Mouse (Mus musculus) cerebellum, adult 2 months (tissue): ENCODE data around the gene Rbm28. TPM values are rescaled to one million over a fixed set of nuclear protein-coding genes. Genes with fewer than 3 reads are reported as not detected.

Experiments
- DNase-seq, 2 experiments: peaks; one replicate each; pipeline ENCODE4 v3.0.0; 2021
- H3K27ac ChIP-seq: fragments of 200-500 bp; 2 replicates; pipeline ENCODE4 v1.5.1; 2012; ENCODE audit warnings: low read length, control low read depth, inconsistent platforms; ENCODE audit not compliant: insufficient read depth
- H3K27me3 ChIP-seq: fragments of 200-500 bp; 2 replicates; pipeline ENCODE4 v1.6.1; 2012; ENCODE audit warnings: inconsistent platforms, mild to moderate bottlenecking, low read length, moderate library complexity; ENCODE audit not compliant: control insufficient read depth, insufficient read depth
- H3K4me1 ChIP-seq: fragments of 200-500 bp; 2 replicates; pipeline ENCODE4 v1.6.1; 2011; ENCODE audit warnings: low read length; ENCODE audit not compliant: control insufficient read depth, insufficient read depth
- H3K4me3 ChIP-seq: fragments of 200-500 bp; replicated peaks from 2 replicates; pipeline ENCODE3; 2011; ENCODE audit warnings: mild to moderate bottlenecking, low read depth, low read length, control low read depth; ENCODE audit not compliant: insufficient read depth
- CTCF ChIP-seq: fragments of 200-500 bp; IDR thresholded peaks from 2 replicates; pipeline ENCODE4 v1.5.1; 2011; ENCODE audit warnings: low read depth, mild to moderate bottlenecking, control low read depth, low read length, moderate library complexity, borderline replicate concordance; ENCODE audit not compliant: insufficient read depth
- POLR2A ChIP-seq: fragments of 200-500 bp; IDR thresholded peaks from 2 replicates; pipeline ENCODE4 v1.6.1; 2011; ENCODE audit warnings: low read length, control low read depth, borderline replicate concordance; ENCODE audit not compliant: insufficient read depth
- WGBS: fragments of 180-500 bp; shearing (Covaris S2); methylation state at CpG from one replicate; pipeline ENCODE4 v1.1.7; 2018; 5-methylcytosine and 5-hydroxymethylcytosine counted together
- polyA plus RNA-seq: library from polyadenylated mRNA; depleted of rRNA; stranded (reverse); fragments of >200 nt; gene quantifications from 2 replicates; pipeline ENCODE4 v1.2.3, GENCODE M21; 2012

Gene Rbm28
- polyA plus RNA-seq, 1 experiment, result 44.2 TPM

DNA sequence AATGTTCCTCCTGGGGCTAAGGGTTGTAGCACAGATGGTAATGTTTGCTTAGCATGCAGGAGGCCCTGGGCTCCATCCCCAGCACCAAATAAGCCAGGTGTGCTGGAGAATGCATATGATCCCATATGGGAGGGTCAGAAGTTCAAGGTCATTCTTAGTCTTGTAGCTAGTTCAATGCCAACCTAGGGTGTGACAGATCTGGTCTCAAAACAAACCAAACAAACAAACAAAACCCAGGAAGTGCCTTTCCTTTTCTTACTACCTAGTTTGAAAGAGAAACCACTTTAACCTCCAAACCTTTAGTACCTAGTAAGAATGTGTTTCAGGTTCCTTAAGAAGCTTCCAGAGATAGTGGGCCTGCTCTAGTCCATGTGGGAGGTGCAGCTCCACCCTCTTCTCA lies 46.6 kb downstream of the Rbm28 start:
- H3K4me1 ChIP-seq, result peaks cover 7% of the 10 kb centered on the region; the same call in 1 of the 2 replicates
- H3K27ac ChIP-seq, result no peak overlapping the region
- DNase-seq, result no peak

DNA sequence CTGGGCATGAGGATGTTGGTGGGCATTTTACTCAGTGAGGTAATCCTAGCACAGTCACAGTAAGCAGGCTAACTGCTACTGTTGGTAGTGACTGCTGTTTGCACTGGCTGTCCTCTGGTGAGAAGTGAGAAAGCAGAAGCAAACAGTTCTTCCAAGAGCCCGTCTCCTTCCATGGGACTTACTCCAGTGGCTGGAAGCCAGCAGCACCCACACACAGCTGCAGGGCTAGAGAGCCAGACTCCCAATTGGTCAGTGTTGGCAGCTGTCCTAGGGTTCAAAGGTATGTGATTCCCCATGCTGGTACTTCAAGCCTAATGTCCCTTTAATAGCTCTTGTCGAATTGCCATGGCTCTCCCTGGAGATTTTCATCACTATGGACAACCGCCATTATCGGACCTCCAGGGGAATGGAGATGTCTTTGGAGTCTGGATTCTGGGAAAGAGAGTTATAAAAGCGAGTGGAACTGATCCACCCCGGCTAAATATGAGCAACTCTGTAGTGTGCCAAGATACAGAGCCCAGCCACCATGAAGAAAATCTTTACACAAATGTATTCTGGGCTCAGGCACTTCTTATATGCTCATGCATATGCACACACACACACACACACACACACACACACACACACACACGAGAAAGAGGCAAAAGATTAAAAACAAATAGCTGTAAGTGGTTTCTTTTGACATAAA lies 47.2 kb downstream of the Rbm28 start:
- peaks cover 7% of the 10 kb centered on the region; the same call in 1 of the 2 replicates for H3K4me1 ChIP-seq
- WGBS, result 41% methylated on average over 7 of the region's 7 CpGs
- DNase-seq, result peak in 1 of 2 experiments; percentile 3
- TF ChIP-seq POLR2A, result no peak
- no peak overlapping the region for H3K27ac ChIP-seq
- H3K4me3 ChIP-seq, result no peak overlapping the region
- no peaks in the 10 kb centered on the region; the same call in 1 of the 2 replicates for H3K27me3 ChIP-seq

More for the DNA sequence above, 46.6 kb downstream of the Rbm28 start:
- no peak overlapping the region for H3K4me3 ChIP-seq
- no peaks in the 10 kb centered on the region; the same call in 1 of the 2 replicates for H3K27me3 ChIP-seq
- TF ChIP-seq CTCF (no peak), POLR2A (no peak)

- DNase-seq, result no peak
- WGBS, result 80% methylated on average over 7 of the region's 7 CpGs
Measured at GRCm38 (mm10) chr6:29115756-29116155, 49.0 kb downstream of the Rbm28 start.

DNA sequence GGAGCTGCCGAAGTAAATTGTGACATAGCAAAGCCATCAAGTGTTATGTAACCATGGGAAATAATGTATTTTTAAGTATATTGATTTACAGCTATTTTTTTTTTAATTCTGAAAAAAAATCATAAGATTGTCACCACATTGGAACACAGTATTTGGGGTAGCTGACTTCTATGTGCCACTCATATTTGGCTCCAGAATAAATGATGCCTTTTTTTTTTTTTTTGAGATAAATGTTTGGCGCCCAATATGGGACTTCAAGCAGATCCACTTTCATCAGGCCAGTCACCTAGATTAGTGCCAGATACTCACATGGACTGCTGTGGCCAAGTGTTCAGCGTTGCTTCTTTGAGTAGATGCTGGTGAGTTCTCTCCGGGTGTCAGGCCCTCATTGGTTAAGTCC lies 53.3 kb downstream of the Rbm28 start:
- Histone ChIP-seq H3K4me3 (no peak overlapping the region), H3K27ac (no peak overlapping the region), H3K4me1 (no peaks in the 10 kb centered on the region), H3K27me3 (no peaks in the 10 kb centered on the region; the same call in 1 of the 2 replicates)
- no peak for TF ChIP-seq POLR2A
- no peak for TF ChIP-seq CTCF
- WGBS, result 93% methylated on average over 4 of the region's 4 CpGs
- no peak for DNase-seq

More at GRCm38 (mm10) chr6:29115756-29116155, 49.0 kb downstream of the Rbm28 start:
- H3K4me1 ChIP-seq, result peaks cover 7% of the 10 kb centered on the region; the same call in 1 of the 2 replicates
- H3K27me3 ChIP-seq, result no peaks in the 10 kb centered on the region; the same call in 1 of the 2 replicates
- TF ChIP-seq POLR2A, result no peak
- no peak for TF ChIP-seq CTCF
- no peak overlapping the region for H3K27ac ChIP-seq
- no peak overlapping the region for H3K4me3 ChIP-seq

DNA sequence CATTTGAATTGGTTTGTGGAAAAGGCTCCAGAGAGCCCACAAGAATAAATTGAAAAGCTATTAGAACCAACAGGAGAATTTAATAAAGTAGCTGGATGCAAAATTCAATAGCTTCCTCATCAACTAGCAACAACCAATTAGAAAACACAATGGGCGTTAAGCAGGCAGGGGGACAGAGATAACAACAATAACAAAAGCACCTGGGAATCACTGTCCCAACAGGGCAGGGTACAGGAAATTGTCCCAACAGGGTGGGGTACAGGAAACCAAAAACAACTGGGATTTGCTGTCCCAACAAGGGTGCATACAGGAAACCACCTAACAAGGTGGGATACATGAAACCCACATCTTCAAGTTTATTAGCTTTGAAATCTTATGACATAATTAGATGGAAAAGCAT lies 56.4 kb downstream of the Rbm28 start:
- 97% methylated on average over 1 of the region's 1 CpGs for WGBS
- TF ChIP-seq CTCF (no peak), POLR2A (no peak)
- no peaks in the 10 kb centered on the region for H3K27me3 ChIP-seq
- no peak for DNase-seq
- no peak overlapping the region for H3K4me3 ChIP-seq
- H3K27ac ChIP-seq, result no peak overlapping the region
- no peaks in the 10 kb centered on the region for H3K4me1 ChIP-seq

GRCm38 (mm10) chr6:29101248-29101864 lies 63.5 kb downstream of the Rbm28 start:
- WGBS, result 18% methylated on average over 9 of the region's 9 CpGs
- Histone ChIP-seq H3K27me3 (no peaks in the 10 kb centered on the region), H3K4me1 (peaks cover 2% of the 10 kb centered on the region; the same call in 1 of the 2 replicates), H3K27ac (no peak overlapping the region), H3K4me3 (no peak overlapping the region)
- TF ChIP-seq POLR2A, result no peak
- no peak for TF ChIP-seq CTCF
- peak in 1 of 2 experiments; percentile 19 for DNase-seq

- H3K4me1 ChIP-seq, result peaks cover 2% of the 10 kb centered on the region; the same call in 1 of the 2 replicates
- no peak overlapping the region for H3K4me3 ChIP-seq
- TF ChIP-seq POLR2A (no peak), CTCF (no peak)
- no peak overlapping the region for H3K27ac ChIP-seq
- WGBS, result 73% methylated on average over 3 of the region's 3 CpGs
- no peaks in the 10 kb centered on the region for H3K27me3 ChIP-seq
- no peak for DNase-seq
Measured at GRCm38 (mm10) chr6:29100423-29100822, 64.4 kb downstream of the Rbm28 start.

DNA sequence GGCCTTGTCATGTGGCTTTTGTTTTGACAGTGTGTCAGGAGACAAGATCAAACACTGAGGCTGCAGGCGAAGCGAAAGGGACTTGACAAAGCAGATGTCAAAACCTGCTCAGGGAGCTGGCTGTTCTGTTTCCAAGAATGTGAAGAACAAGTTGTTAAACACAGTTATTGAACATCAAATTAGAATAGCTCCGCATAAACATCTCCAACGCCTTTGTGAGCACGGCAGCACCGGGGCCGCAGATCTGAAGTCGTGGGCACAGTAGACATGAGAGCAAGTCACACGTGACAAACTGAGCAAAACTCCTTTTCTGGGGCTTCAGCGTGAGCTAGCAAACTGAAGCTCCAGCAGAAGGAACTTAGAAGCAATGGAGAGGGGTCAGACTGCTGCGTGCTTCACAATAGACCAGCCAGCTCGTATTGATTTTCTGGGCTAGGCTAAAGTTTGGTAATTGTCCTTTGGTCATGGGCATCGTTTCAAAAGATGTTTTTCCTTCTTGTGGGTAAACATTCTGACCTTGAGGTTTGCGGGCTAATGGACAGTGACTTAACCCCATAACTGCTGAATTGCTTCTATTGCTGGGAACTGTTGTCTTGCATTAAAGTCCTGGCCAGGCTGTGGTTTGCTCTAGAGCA lies 65.2 kb downstream of the Rbm28 start:
- H3K27me3 ChIP-seq, result no peaks in the 10 kb centered on the region
- H3K4me1 ChIP-seq, result peaks cover 2% of the 10 kb centered on the region; the same call in 1 of the 2 replicates
- WGBS, result 72% methylated on average over 14 of the region's 14 CpGs
- H3K4me3 ChIP-seq, result no peak overlapping the region
- no peak overlapping the region for H3K27ac ChIP-seq
- no peak for DNase-seq
- TF ChIP-seq CTCF (no peak), POLR2A (no peak)
